Mouse (Mus musculus) G1E (cell line): ENCODE measurements around the gene Slc22a12.

Experiments used
- CTCF ChIP-seq: IDR thresholded peaks from 2 replicates; pipeline ENCODE4 v1.5.1; 2012; ENCODE audit warnings: low read depth, low read length, inconsistent platforms, mixed read lengths
- GATA1 ChIP-seq: IDR thresholded peaks from 2 replicates; pipeline ENCODE4 v1.6.1; 2012; ENCODE audit warnings: borderline replicate concordance, low read length, inconsistent platforms, mixed read lengths
- GATA2 ChIP-seq: IDR thresholded peaks from 2 replicates; pipeline ENCODE4 v1.6.1; 2012; ENCODE audit warnings: low read depth, low read length, inconsistent platforms, borderline replicate concordance
- POLR2AphosphoS5 ChIP-seq: IDR thresholded peaks from 2 replicates; pipeline ENCODE4 v1.6.1; 2012; ENCODE audit warnings: low read depth, low read length, inconsistent platforms; ENCODE audit not compliant: insufficient replicate concordance
- TAL1 ChIP-seq: conservative IDR thresholded peaks from 2 replicates; pipeline ENCODE4 v1.6.1; 2012; ENCODE audit warnings: low read depth, low read length, inconsistent platforms, mixed read lengths

DNA sequence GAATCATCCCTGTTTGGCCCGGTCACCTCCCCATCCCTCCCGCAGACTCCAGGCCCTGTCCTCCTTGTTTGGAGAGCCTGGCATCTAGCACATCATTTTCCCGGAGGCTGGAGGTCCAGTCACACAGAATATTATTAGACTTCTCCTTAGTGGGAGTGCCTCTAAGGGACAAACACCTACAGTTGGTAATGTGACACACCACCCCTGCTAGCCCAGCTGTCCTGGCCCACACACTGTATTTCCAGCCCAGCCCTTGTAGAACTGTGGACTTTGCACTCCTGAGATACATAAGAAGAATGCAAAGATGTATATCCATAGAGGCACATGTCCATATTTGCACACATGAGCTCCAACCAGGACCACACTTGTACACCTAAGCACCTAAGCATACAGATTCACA is 21.2 kb downstream of the Slc22a12 start:
- TF ChIP-seq CTCF: no peak
- TF ChIP-seq TAL1: no peak
- TF ChIP-seq GATA2: no peak
- no peak for TF ChIP-seq POLR2AphosphoS5
- no peak for TF ChIP-seq GATA1
